ENCODE assay signal across 21 mouse cellular contexts in the genomic region with DNA sequence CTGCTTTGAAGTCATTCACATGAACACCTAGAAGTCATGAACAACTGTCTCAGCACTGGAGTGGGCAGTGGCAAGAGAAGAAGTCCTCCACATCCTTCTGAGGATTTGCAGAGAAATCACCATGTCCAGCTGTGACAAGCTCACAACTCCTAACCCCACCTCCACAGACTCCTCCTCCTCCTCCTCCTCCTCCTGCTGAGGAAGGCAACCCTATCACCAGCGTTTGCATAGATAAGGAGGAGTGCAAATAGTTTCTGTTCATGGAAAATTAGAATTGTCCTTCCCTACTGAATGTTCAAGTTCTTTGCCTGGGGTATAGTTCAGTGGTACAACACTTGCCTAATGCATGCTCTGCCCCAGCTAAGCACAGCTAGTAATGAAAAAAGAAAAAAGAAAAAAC.
"Had no signal": no experiment of that assay in that cellular context is flagged by ENCODE, and none has a peak within 500 bp of the region (broad histone marks: within the 10 kb centered on the region; RNA-seq: fewer than 3 reads in every experiment).

No protein-coding gene starts in this region.

- H3K9ac ChIP-seq: kidney, embryonic 15.5 days; limb, embryonic 13.5 days; lung, embryonic 14.5 days; midbrain, embryonic 13.5 days; neural tube, embryonic 13.5 days had no signal

- ATAC-seq: intestine, postnatal 0 days; lung, postnatal 0 days; midbrain, embryonic 13.5 days; midbrain, embryonic 16.5 days had no signal

- H3K4me2 ChIP-seq: kidney, embryonic 15.5 days; limb, embryonic 13.5 days; lung, embryonic 14.5 days; midbrain, embryonic 13.5 days; neural tube, embryonic 13.5 days had no signal

- H3K27ac ChIP-seq: kidney, embryonic 15.5 days; limb, embryonic 10.5 days; limb, embryonic 13.5 days; macrophage; midbrain, embryonic 10.5 days; midbrain, embryonic 13.5 days; neural tube, embryonic 13.5 days had no signal

- DNase-seq: kidney, adult 2 months; kidney, postnatal 10 days; kidney, postnatal 36 days; layer of hippocampus, postnatal 36 days; lung, embryonic 14.5 days; retina, postnatal 1 day; right cerebral cortex, postnatal 25 days; spleen, adult 18-20 months; thymus, adult 18-20 months; thymus, postnatal 36 days had no signal

- H3K27me3 ChIP-seq: kidney, embryonic 15.5 days; limb, embryonic 13.5 days; midbrain, embryonic 13.5 days; neural tube, embryonic 13.5 days had no signal

- H3K4me3 ChIP-seq: kidney, embryonic 15.5 days; limb, embryonic 10.5 days; limb, embryonic 13.5 days; midbrain, embryonic 10.5 days; midbrain, embryonic 13.5 days; myocyte; neural tube, embryonic 13.5 days had no signal

- H3K36me3 ChIP-seq: kidney, embryonic 15.5 days; limb, embryonic 10.5 days; limb, embryonic 13.5 days; midbrain, embryonic 10.5 days; midbrain, embryonic 13.5 days; neural tube, embryonic 13.5 days had no signal

- H3K4me1 ChIP-seq: kidney, embryonic 15.5 days; limb, embryonic 10.5 days; limb, embryonic 13.5 days; neural tube, embryonic 13.5 days had no signal

- H3K9me3 ChIP-seq: kidney, embryonic 15.5 days; limb, embryonic 10.5 days; limb, embryonic 13.5 days; midbrain, embryonic 10.5 days; midbrain, embryonic 13.5 days; neural tube, embryonic 13.5 days had no signal
